Mouse (Mus musculus): ENCODE measurements at regions not wholly inside any gene's neighbourhood (a gene's known extent, or its start where the extent isn't known, plus 50 kb on each side); places are given as distances from the start of the nearest gene placed in this dataset.

DNA sequence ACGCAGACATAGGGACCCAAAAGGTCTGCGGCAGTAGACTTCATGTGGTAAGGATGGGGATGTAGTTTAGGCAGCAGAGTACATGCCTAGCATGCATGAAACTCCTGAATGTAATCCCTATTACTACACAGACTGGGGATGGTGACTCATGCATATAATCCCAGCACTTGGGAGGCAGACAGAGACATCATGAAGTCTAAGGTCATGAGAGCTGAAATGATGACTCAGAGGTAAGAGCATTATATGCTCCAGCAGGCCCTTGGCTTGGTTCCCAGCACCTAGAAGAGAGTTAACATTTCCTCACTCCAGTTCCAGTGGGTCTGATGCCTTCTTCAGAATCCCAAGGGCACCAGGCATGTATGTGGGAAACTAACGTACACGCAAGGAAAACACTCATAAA lies 412.2 kb downstream of the 1810013L24Rik start:
- DNase-seq (ENCODE audit: low spot score in 2 of 2) = no peak

DNA sequence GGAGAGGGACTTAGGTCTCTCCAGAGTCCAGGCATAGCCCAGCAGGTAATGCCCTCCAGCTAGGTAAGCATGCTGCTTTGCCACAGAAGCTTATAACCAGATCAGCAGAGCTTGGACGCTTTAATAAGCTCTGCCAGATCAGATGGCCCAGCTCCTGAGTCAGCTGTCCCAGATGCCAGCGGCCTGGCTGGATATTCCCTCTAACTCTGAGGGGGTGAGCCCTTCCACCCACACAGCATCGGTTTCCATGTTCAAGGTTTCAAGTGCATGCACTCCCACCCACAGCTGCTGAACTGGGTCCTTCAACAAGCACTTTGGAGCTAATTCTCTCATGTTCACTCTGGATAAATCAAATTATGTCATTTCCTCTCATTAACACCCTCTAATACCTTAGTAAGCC lies 417.3 kb downstream of the 1810013L24Rik start:
- no peak for DNase-seq (ENCODE audit: low spot score in 2 of 2)

DNA sequence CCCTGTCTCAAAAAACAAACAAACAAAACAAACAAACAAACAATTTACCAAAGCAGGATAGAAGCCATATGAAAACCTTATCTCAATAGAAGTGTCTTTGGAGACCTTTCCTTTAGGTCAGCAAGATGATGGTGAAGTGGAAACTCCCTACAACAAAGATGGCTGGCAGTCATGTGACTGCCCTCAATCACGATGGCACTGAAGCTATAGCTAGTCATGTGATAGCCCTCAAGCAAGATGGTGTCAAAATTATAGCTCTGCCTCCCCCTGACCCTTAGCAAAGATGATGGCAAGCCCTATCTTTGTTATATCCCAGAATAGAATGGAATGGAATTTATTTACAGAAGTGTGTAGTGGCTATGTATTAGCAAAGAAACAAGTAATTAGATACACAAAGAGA lies 423.2 kb downstream of the 1810013L24Rik start:
- no peak for DNase-seq (ENCODE audit: low spot score in 2 of 2)

DNA sequence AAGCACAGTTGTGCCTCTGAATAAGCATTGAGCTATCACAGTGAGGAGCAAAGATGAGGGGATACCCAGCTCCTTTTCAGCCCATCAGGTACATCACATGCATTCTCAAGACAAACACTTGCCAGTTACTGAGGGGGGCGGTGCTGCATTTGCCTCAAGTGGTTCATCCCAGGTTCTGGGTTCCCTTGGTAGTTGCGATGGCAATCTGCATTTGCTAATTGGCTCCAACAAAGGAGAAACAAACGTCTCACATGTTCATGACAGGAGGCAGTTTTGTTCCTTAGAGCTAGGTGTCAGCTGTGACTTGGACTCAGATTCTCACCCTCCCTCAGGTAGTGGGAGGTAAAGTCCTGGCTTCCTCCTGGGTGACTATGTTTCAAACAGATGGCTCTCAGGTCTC lies 425.5 kb downstream of the 1810013L24Rik start:
- no peak for DNase-seq (ENCODE audit: low spot score in 2 of 2)

DNA sequence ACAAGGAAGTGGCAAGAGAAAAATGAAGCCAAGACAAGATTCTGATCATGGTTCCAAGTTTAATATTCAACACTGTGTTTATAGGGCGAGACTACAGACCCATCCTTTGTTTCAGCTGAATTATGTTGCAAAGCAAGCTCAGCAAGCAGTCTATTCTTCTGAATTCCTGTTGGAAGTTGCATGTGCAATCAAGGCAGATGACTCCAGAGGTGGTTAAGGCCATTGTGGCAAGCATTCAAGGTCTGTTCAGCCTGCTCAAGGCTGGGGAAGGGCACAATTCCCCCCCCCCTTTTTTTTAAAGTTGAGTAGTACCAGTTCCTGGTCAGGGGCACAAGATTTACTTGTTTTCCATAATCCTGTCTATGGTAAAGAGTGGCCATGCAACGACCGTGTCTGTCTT lies 431.1 kb downstream of the 1810013L24Rik start:
- DNase-seq (ENCODE audit: low spot score in 2 of 2) = no peak

DNA sequence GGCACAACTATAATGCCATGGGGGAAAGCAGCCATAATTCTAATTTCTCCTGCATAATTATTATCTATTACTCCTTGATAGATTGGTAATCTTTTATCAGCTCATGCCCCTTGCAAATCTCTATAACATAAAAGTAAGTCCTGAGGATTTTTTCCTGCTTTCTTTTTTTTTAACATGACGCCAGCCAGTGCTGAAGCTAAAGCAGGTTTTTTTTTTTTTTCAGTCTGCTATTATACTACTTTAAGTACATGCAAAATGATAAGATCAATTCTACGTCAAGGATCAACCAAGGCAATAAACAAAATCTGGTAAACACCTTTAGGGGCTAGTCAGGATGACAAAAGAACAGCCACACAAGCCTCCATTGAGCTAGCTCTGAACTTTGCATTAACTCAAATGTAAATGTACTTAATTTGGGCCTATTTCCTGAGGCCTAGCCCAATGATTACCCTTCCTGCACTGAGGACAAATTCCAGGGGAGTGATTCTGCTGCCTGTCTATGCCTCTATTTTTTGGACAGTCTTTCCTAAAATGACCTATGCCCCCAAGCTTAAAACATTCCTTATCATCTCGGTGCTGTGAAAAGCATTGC lies 434.8 kb downstream of the 1810013L24Rik start:
- no peak for DNase-seq (ENCODE audit: low spot score in 2 of 2)

DNA sequence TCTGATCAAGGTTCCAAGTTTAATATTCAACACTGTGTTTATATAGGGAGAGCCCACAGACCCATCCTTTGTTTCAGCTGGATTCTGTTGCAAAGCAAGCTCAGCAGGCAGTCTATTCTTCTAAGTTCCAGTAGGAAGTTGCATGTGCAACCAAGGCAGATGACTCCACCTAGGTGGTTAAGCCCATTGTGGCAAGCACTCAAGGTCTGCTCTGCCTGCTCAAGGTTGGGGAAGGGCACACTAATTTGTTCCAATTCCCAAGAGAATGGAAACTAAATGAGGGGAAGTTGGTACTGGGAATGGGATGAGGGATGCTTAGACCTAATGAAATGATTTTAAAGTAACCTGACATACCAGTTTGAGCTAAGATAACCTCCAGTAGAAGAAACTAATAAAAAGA lies 437.3 kb downstream of the 1810013L24Rik start:
- no peak for DNase-seq (ENCODE audit: low spot score in 2 of 2)

DNA sequence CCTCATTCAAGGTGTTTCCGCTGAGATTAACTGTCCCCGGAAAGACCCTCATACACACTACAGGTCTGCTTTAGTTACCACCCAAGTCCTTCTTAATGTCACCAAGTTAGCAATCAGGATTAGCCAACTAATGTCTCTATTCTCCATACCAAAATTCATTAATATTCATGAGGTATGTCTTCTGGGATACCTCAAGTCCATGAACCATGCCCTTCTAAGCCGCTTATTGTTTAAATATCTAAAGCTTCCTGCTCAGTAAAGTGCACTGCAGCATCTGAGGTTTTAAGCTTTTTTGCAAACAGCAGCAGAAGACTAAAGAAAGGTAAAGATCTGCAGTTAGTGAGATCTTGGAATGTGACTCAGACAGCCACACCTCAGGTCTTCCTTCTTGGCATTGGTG lies 440.2 kb downstream of the 1810013L24Rik start:
- DNase-seq (ENCODE audit: low spot score in 2 of 2) = no peak

DNA sequence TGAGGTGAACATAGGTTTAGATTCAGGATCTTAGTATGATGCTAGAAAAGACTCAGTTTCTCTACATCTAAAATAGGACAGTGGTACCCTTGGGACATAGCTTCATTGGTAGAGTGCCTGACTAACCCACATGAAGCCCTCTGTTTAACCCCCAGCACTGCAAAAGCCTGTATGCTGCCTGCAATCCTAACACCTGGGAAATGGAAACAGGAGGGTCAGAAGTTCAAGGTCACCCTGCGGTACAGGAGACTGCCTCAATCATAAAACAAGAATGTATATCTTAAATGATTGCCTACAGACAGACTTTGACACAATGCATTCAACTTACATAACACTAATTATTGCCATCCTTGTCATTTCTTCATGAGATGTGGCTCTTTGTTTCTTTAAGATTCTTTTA lies 440.8 kb downstream of the 1810013L24Rik start:
- no peak for DNase-seq (ENCODE audit: low spot score in 2 of 2)

DNA sequence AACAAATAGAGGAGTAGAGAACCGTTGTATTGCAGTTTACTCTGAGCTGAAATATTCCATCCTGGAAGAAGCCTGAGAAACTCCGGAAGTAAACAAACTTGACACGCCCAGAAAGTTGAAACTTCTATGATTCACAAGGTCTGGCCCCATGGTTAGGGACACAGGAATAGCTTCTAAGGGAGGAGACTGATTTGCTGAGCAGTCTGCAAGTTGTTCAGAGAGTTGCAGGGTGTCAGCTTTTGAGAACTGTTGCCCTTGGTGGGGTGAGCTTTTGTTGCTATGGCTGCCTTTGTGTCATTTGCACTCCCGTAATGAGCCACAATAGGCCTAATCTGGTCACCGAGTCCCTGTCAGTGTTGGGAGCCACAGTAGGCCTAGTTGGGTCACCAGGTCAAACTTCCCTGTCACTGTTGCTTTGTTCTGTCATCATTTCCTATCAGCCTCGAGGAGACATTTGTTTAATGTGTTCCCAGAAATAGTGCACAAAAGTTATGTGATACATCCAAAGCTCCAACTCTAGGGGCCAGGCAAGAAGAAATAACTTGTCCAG lies 443.9 kb downstream of the 1810013L24Rik start:
- no peak for DNase-seq (ENCODE audit: low spot score in 2 of 2)

DNA sequence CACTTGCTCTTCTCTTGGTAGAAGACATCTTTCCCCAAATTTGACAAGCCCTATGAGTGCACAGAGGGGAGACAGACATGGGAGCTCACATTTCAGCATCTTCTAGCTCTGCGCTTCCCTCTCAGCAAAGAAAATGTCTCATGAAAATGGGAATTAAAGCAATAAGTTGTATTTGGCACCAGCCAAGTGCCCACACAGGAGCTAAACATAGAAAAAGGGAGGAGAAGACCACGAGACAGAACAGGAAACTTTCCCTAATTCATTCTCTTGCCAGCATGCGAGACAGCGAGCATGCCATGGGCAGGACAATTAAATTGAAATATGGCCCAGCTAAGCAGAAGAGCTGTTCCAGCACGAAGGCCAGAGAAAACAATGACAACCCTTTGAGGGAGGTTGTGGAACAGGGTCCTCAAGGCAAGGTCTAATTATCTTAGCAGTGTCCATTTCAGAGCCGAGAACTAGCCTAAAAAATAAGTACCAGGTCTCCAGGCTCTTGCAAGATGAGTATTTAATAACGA lies 444.7 kb downstream of the 1810013L24Rik start:
- no peak for DNase-seq (ENCODE audit: low spot score in 2 of 2)

DNA sequence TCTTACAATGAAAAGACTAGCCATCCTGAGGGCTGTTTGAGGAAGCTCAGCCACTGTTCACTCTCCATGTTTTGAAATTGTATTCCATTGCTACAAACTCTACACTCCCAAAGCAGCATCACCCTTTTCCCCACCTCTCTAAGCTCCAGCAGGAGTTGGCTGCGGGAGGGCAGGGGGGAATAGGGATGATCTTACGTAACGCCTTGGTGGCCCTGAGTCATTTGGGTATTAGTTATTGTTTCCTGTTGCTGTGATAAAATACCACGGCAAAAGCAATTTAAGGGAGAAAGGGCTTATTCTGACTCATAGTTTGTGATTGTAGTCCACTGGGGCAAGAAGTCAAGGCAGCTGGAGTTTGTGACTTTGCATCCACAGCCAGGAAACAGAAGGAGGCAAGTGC lies 445.5 kb downstream of the 1810013L24Rik start:
- no peak for DNase-seq (ENCODE audit: low spot score in 2 of 2)

DNA sequence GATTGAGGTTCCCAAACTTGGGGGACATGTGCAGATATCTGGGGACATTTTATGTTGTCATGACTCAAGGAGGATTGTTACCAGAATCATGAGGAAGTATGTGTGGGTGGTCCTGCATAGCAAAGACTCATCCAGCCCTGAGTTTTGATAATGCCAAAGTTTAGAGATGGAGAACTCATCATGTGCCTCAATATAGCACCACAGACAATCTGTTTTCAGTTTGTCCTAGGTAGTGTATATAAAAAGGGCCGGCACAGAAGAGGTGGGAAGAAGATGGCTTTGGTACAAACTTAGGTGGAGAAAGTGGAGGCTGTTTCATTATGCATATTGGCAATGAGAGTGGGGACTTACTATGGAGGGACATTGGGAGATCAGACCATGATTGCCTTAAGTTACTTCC lies 447.2 kb downstream of the 1810013L24Rik start:
- no peak for DNase-seq (ENCODE audit: low spot score in 2 of 2)

DNA sequence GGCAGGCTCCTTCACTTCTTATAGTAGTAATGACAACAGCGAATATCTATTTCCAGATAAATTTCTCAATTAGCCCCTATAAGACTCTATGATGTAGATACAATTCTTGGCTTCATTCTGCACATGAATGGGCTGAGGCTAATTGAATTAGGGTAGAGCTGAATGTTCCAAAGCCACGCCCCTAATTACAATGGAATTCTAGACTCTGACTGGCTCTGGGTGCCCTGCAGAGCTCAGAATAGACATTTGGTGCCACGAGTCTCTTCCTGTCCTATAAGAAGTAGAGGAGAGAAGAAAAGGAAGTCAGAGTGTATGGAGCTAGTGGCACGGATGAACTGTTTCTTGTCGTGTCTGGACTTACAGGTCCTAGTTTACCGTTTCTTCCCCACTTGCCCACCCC lies 449.8 kb downstream of the 1810013L24Rik start:
- DNase-seq (ENCODE audit: low spot score in 2 of 2) = no peak

DNA sequence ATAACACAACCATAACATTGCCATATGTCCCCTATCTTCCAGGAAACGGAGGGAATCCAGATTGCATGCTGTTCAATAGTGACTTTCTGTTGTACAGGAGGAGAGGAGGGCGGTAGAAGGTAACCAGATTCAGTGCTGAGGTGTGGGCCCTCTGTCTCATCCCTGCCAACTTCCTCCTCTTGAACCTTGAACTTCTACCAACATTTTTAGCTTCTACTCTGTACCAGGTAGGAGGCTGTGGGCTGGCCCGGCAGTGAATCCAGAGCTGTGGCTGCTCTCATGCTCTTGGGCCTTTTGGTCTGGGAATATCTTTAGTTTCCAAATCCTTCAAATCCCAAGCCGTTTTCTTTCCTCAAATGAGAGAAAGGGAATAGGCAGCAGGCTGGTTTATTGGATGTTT lies 450.5 kb downstream of the 1810013L24Rik start:
- no peak for DNase-seq (ENCODE audit: low spot score in 2 of 2)

DNA sequence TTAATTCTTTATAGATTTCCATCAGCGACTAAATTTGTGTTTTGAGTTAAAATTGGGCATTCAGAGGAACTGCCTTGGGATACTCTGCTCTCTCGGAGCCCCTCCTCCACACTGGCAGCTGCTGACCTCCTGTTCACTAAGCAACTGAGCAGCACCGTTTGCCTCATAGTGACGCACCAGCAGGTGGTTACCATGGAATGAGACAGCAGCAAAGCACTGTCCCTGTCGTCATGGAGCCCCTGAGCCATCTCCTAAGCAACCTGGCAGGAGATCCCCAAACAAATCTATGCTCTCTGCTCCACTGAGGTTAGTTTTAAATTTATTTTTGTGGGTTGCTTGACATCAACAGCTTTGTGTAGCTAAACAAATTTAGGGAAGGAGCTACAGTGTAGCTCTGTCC lies 451.0 kb downstream of the 1810013L24Rik start:
- peak; percentile 21 to 27 for DNase-seq (ENCODE audit: low spot score in 2 of 2)

DNA sequence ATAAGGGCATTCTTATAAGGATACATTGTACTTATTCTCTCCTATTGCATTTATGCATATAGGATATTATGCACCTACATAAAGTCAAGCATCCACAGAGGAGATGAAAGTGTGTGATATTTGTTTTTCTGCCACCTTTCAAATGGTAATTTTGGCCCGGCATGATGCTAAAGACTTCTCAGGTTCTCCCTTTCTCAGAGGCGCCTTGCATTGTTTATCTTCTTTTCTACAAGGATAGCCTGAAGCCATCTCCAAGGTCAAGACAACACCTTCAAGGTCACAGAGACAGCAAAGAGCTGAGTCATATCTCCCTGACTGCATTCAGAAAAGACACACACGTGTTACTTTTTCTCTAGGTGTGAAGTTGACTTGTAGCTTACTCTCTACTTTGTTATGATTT lies 454.5 kb downstream of the 1810013L24Rik start:
- no peak for DNase-seq (ENCODE audit: low spot score in 2 of 2)

DNA sequence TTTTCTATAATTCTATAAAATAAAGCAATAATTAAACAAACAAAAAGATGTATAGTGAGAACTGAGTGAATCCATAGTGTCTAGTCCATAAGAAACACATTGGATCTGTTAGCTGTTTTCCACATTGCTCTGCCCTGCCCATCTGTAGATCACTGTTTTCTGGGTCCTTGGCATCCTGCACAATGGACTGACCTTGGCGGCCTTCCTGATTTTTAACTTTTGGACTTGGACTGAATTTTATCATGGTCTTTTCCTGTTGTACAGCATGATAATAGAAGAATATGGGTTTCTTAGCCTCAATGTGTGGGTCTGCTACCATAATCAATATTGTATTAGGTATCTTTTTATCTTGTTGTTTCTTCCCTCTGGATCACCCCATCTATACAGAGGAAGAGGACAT lies 456.0 kb downstream of the 1810013L24Rik start:
- no peak for DNase-seq (ENCODE audit: low spot score in 2 of 2)

DNA sequence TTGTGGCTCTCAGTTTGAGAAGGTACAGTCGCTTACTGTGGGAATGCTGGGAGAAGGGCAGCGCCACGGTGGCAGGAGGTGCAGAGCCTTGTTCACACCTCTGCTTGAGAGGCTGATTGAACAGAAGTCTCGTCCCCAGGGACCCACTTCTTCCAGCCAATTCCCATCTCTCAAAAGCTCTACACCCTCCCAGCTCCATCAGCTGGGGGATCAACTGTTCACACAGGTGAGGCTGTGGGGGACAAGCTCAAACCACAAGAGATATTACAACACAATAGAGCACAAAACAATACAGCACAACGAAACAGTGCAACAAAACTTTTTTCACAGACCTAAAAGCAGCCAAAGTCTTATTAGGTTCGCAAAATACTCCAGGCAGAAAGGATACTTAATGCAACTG lies 457.7 kb downstream of the 1810013L24Rik start:
- no peak for DNase-seq (ENCODE audit: low spot score in 2 of 2)

DNA sequence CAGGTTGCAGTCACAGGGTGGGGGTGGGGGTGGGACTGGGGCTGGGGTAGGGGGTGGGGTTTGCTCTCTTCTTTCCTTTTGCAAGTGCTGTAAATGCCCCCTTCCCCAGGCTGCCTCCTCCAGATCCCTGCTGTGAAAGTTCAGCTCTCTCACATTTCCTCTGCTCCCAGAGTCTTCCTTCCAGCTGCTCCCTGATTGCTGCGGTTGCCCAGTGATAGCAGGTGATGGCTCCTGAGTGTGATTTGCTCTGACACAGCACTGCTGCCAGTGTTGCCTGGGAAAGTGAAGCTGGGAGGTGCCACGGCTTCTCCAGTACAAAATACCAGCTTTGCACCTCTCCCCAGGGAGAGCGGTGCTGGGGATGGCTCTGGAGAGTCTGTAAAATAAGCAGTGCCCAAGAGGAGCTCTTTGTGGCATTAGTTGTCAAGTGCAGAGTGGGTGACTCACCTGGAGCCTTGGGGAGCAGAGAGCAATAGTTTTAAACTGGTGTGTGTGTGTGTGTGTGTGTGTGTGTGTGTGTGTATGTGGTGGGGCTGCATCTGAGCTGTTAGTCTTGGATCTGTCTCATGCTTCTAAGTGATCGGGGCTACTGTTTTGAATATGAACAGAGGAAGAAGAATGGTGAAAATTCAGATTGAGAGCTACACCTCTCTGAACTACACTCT lies 461.6 kb downstream of the 1810013L24Rik start:
- DNase-seq (ENCODE audit: low spot score in 2 of 2) = peak in 1 of 2 experiments; percentile 16

DNA sequence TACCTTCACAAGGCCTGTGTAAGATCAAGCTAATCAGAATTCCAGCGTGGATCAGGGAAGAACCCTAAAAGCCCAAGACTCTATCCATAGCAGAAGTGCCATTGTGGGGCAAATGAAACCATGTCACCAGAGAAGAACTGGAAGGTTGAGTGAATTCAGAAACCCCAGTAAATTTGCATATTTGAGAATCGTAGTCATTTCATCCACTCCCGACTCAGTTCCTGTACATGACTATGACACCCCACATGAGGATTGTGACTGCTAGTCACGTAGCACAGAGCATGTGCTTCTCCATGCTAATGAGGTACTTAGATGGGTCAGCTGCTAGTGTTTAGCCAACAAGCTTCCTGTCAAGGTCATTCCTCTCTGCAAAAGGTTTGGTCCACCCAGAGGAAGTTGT lies 473.2 kb downstream of the 1810013L24Rik start:
- DNase-seq (ENCODE audit: low spot score in 2 of 2) = no peak

DNA sequence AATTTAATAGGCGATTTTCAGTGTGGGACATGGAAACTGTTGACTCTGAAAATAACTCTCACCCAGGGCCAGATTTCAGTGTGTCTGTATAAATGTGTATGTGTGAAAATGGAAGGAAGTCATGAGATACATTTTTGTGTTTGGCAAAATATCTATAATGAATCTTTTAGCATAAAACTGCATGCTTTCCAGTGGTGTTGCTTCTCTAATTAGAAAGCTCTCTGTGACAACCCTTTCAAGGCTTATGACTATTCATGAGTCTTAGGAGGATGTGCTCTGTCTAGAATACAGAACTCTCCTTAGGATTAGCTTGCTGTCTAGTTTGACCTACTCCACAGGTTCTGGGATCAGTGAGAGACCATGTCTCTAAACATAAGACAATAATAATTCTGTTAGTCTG lies 474.2 kb downstream of the 1810013L24Rik start:
- no peak for DNase-seq (ENCODE audit: low spot score in 2 of 2)

DNA sequence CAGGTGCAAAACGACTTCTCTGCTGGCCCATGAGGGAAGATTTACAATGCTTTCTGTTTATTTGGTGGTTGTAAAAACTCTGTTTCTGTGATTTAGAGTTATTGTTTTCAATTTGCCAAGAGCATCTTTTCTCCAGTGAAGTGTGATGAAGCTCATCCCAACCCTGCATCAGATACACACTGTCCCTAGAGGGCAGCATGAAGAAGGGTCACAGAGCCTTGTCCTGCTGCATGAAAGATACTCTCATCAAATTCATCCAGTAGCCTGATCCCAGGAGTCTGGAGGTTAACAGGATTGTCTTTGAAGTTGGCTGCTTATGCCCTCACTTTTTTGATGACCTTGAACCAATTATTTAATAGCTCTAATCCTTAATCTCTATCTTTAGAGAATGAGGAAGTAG lies 480.8 kb downstream of the 1810013L24Rik start:
- DNase-seq (ENCODE audit: low spot score in 2 of 2) = no peak

All from adrenal gland, adult 18-20 months (tissue).